In genomic region chr1:187684519-187684918, GRCm38 (mm10) we compare ENCODE assay signal across 17 mouse cellular contexts.
DNase-seq lines count a peak whose midpoint lies in the region; ATAC-seq lines count a peak whose summit lies in the region.
"Had no signal": no experiment of that assay in that cellular context is flagged by ENCODE, and none has a peak within 500 bp of the region (broad histone marks: within the 10 kb centered on the region; RNA-seq: fewer than 3 reads in every experiment).

No protein-coding gene starts in this region.

- H3K27me3 ChIP-seq in hindbrain, embryonic 16.5 days (replicated peaks; ENCODE audit: control insufficient read depth, insufficient read depth, low read length), result no peaks in the 10 kb centered on the region
- no peaks in the 10 kb centered on the region for H3K27me3 ChIP-seq in hindbrain, embryonic 11.5 days (ENCODE audit: control insufficient read depth, insufficient read depth, low read length)
- H3K27me3 ChIP-seq: CH12.LX; heart, embryonic 15.5 days; hindbrain, embryonic 15.5 days had no signal

- H3K4me2 ChIP-seq in hindbrain, embryonic 16.5 days (ENCODE audit: low read length), result no peak overlapping the region
- H3K4me2 ChIP-seq in hindbrain, embryonic 11.5 days (replicated peaks; ENCODE audit: low read depth, low read length), result no peak overlapping the region
- H3K4me2 ChIP-seq: heart, embryonic 11.5 days; heart, embryonic 15.5 days; hindbrain, embryonic 15.5 days had no signal

- peak; percentile 40; the same call in 1 of the 2 replicates for ATAC-seq in hindbrain, embryonic 16.5 days
- ATAC-seq in hindbrain, embryonic 11.5 days (ENCODE audit: low FRiP score), result no peak
- ATAC-seq: forebrain, embryonic 14.5 days had no signal

- WGBS in hindbrain, embryonic 16.5 days, result 75% methylated on average over 4 of the region's 4 CpGs
- 90% methylated on average over 4 of the region's 4 CpGs for whole genome bisulfite sequencing in hindbrain, embryonic 11.5 days

- no peaks in the 10 kb centered on the region for H3K4me1 ChIP-seq in hindbrain, embryonic 16.5 days (ENCODE audit: control insufficient read depth, insufficient read depth, low read depth, low read length)
- no peaks in the 10 kb centered on the region for H3K4me1 ChIP-seq in hindbrain, embryonic 11.5 days (replicated peaks; ENCODE audit: control insufficient read depth, insufficient read depth, low read length)
- H3K4me1 ChIP-seq: heart, embryonic 15.5 days; hindbrain, embryonic 15.5 days had no signal

- H3K27ac ChIP-seq in hindbrain, embryonic 16.5 days (ENCODE audit: low read depth, low read length), result no peak overlapping the region
- no peak overlapping the region for H3K27ac ChIP-seq in hindbrain, embryonic 11.5 days (ENCODE audit: low read depth, low read length)
- H3K27ac ChIP-seq: embryonic facial prominence, embryonic 10.5 days; heart, adult 2 months; heart, embryonic 15.5 days; hindbrain, embryonic 15.5 days had no signal

- DNase-seq in hindbrain, embryonic 11.5 days (ENCODE audit: low spot score), result no peak
- DNase-seq in layer of hippocampus, postnatal 10 days (ENCODE audit: low spot score in 2 of 2), result peak; percentile 29 to 36
- no peak for DNase-seq in layer of hippocampus, postnatal 25 days (ENCODE audit: extremely low spot score in 1 of 2, low spot score in 1 of 2)
- DNase-seq in right cerebral cortex, postnatal 10 days (ENCODE audit: low spot score in 2 of 2), result peak; percentile 33 to 39
- DNase-seq in right cerebral cortex, postnatal 25 days, result no peak
- DNase-seq: adrenal gland, adult 2 months; adrenal gland, postnatal 25 days; gastrocnemius, postnatal 14 days; heart, adult 2 months; heart, postnatal 14 days had no signal

- no peaks in the 10 kb centered on the region for H3K36me3 ChIP-seq in hindbrain, embryonic 16.5 days (ENCODE audit: control insufficient read depth, insufficient read depth, low read length)
- no peaks in the 10 kb centered on the region for H3K36me3 ChIP-seq in hindbrain, embryonic 11.5 days (ENCODE audit: control insufficient read depth, insufficient read depth, low read length)
- H3K36me3 ChIP-seq: embryonic facial prominence, embryonic 10.5 days; heart, embryonic 15.5 days; hindbrain, embryonic 15.5 days had no signal

- no peak overlapping the region for H3K4me3 ChIP-seq in hindbrain, embryonic 16.5 days (ENCODE audit: low read length)
- no peak overlapping the region for H3K4me3 ChIP-seq in hindbrain, embryonic 11.5 days (ENCODE audit: low read depth, low read length)
- H3K4me3 ChIP-seq: embryonic facial prominence, embryonic 10.5 days; heart, adult 2 months; heart, embryonic 15.5 days; hindbrain, embryonic 15.5 days had no signal

- no peak overlapping the region for H3K9ac ChIP-seq in hindbrain, embryonic 16.5 days (ENCODE audit: low read depth, low read length)
- H3K9ac ChIP-seq in hindbrain, embryonic 11.5 days (ENCODE audit: low read depth, low read length), result no peak overlapping the region
- H3K9ac ChIP-seq: heart, embryonic 15.5 days; hindbrain, embryonic 15.5 days had no signal

- H3K9me3 ChIP-seq in hindbrain, embryonic 16.5 days (ENCODE audit: control insufficient read depth, low read length), result no peaks in the 10 kb centered on the region
- H3K9me3 ChIP-seq in hindbrain, embryonic 11.5 days (ENCODE audit: control insufficient read depth, low read length), result no peaks in the 10 kb centered on the region
- H3K9me3 ChIP-seq: embryonic facial prominence, embryonic 10.5 days; heart, embryonic 15.5 days; hindbrain, embryonic 15.5 days had no signal

Comparison
In these comparisons a context has a peak if more than half of its experiments do, and no peak if none do; other contexts are left out.
1. DNase-seq: peak in layer of hippocampus, postnatal 10 days (2 of 2) and right cerebral cortex, postnatal 10 days (2 of 2); none in hindbrain, embryonic 11.5 days (single experiment), layer of hippocampus, postnatal 25 days (0 of 2) and right cerebral cortex, postnatal 25 days (single experiment).